Mouse (Mus musculus) cerebellum, postnatal 14 days (tissue): ENCODE measurements around the gene Zfp319.
"Not testable (repeated sequence)": the region's sequence is repeated elsewhere in the genome, so short reads cannot be mapped to it uniquely, and the experiment has no call there.

Source experiments
- DNase-seq, 2 experiments: peaks; one replicate each; pipeline ENCODE4 v3.0.0; 2021; ENCODE audit warnings: mixed read lengths in 2 of 2

Gene Zfp319

GRCm38 (mm10) chr8:95331720-95332436 lies at the start of gene Zfp319, which contains the start of gene Usb1:
Zfp319 (minus strand) TSS chr8:95331950.
Usb1 (plus strand) TSS chr8:95332284.
- DNase-seq = peak; percentile 93 to 95

GRCm38 (mm10) chr8:95380953-95381352 lies 49.2 kb upstream of the Zfp319 start:
- DNase-seq = no peak

- DNase-seq = not testable (repeated sequence)
Measured at GRCm38 (mm10) chr8:95378928-95379327, 47.2 kb upstream of the Zfp319 start.

- no peak for DNase-seq
Measured at GRCm38 (mm10) chr8:95377863-95378291, 46.1 kb upstream of the Zfp319 start.

GRCm38 (mm10) chr8:95377101-95377500 lies 45.4 kb upstream of the Zfp319 start:
- no peak for DNase-seq

- DNase-seq = no peak
Measured at GRCm38 (mm10) chr8:95376309-95376999, 44.7 kb upstream of the Zfp319 start.

GRCm38 (mm10) chr8:95375374-95375930 lies 43.7 kb upstream of the Zfp319 start:
- DNase-seq = no peak

- DNase-seq = no peak
Measured at GRCm38 (mm10) chr8:95374429-95374828, 42.7 kb upstream of the Zfp319 start.

- no peak for DNase-seq
Measured at GRCm38 (mm10) chr8:95373389-95374002, 41.7 kb upstream of the Zfp319 start.

- DNase-seq = no peak
Measured at GRCm38 (mm10) chr8:95369581-95370326, 38.0 kb upstream of the Zfp319 start.

GRCm38 (mm10) chr8:95363849-95364248 lies 32.1 kb upstream of the Zfp319 start:
- DNase-seq = no peak

GRCm38 (mm10) chr8:95362272-95362671 lies 30.5 kb upstream of the Zfp319 start:
- DNase-seq = no peak

GRCm38 (mm10) chr8:95361016-95361341 lies 29.2 kb upstream of the Zfp319 start:
- DNase-seq = no peak

- peak; percentile 54 to 55 for DNase-seq
Measured at GRCm38 (mm10) chr8:95360181-95361015, 28.6 kb upstream of the Zfp319 start.

GRCm38 (mm10) chr8:95358550-95359411 lies 27.0 kb upstream of the Zfp319 start:
- no peak for DNase-seq

- no peak for DNase-seq
Measured at GRCm38 (mm10) chr8:95354606-95355005, 22.9 kb upstream of the Zfp319 start.

- DNase-seq = peak; percentile 64 to 72
Measured at GRCm38 (mm10) chr8:95352871-95353866, 21.4 kb upstream of the Zfp319 start.

GRCm38 (mm10) chr8:95352151-95352870 lies 20.6 kb upstream of the Zfp319 start, which contains the start of gene Mmp15:
Mmp15 (plus strand) TSS chr8:95352268.
- DNase-seq = peak; percentile 60 to 71

GRCm38 (mm10) chr8:95351461-95351860 lies 19.7 kb upstream of the Zfp319 start:
- DNase-seq = no peak
